Mouse (Mus musculus) myocyte (in vitro differentiated cells): ENCODE measurements around the gene Limch1. TPM values are rescaled to one million over a fixed set of nuclear protein-coding genes. Genes with fewer than 3 reads are reported as not detected.

Experiments
- H3K27me3 ChIP-seq: one replicate; pipeline ENCODE4 v1.6.1; 2011; ENCODE audit not compliant: control insufficient read depth, insufficient read depth, insufficient read length
- H3K36me3 ChIP-seq: one replicate; pipeline ENCODE4 v1.6.1; 2011; ENCODE audit not compliant: control insufficient read depth, insufficient read depth
- H3K4me2 ChIP-seq: one replicate; pipeline ENCODE4 v1.6.1; 2011; ENCODE audit warnings: low read depth, control low read depth
- H3K4me3 ChIP-seq: one replicate; pipeline ENCODE4 v1.5.1; 2011; ENCODE audit warnings: mild to moderate bottlenecking, control low read depth, moderate library complexity
- H3K79me2 ChIP-seq: one replicate; pipeline ENCODE4 v1.6.1; 2011; ENCODE audit not compliant: control insufficient read depth, insufficient read depth
- H3ac ChIP-seq: one replicate; pipeline ENCODE4 v1.6.1; 2011; ENCODE audit not compliant: control insufficient read depth, insufficient read length
- CEBPB ChIP-seq: IDR thresholded peaks from 2 replicates; pipeline ENCODE4 v1.6.1; 2011; ENCODE audit warnings: mild to moderate bottlenecking, moderate library complexity; ENCODE audit not compliant: poor library complexity, insufficient read depth, severe bottlenecking
- E2F4 ChIP-seq: IDR thresholded peaks from one replicate; pipeline ENCODE4 v1.6.1; 2011; ENCODE audit warnings: mild to moderate bottlenecking, control low read depth, moderate library complexity; ENCODE audit not compliant: insufficient read depth
- MAX ChIP-seq: IDR thresholded peaks from one replicate; pipeline ENCODE4 v1.6.1; 2011; ENCODE audit warnings: low read depth, mild to moderate bottlenecking, control low read depth
- MYOD1 ChIP-seq, 3 experiments: IDR thresholded peaks; one replicate each; pipeline ENCODE4 v1.6.1; 2011; ENCODE audit warnings: control low read depth in 2 of 3, low read depth in 2 of 3, mild to moderate bottlenecking in 2 of 3, moderate library complexity in 1 of 3; ENCODE audit not compliant: insufficient read length in 2 of 3, control insufficient read depth in 1 of 3
- MYOG ChIP-seq, 3 experiments: IDR thresholded peaks; one replicate each; pipeline ENCODE4 v1.6.1; 2011; ENCODE audit warnings: control low read depth in 2 of 3, low read depth in 2 of 3, mild to moderate bottlenecking in 2 of 3; ENCODE audit not compliant: insufficient read length in 2 of 3, control insufficient read depth in 1 of 3, insufficient read depth in 1 of 3
- POLR2A ChIP-seq: IDR thresholded peaks from one replicate; pipeline ENCODE4 v1.6.1; 2011; ENCODE audit warnings: low read depth, mild to moderate bottlenecking, control low read depth, moderate library complexity; ENCODE audit not compliant: insufficient read length
- POLR2AphosphoS2 ChIP-seq: IDR thresholded peaks from one replicate; pipeline ENCODE4 v1.6.1; 2011; ENCODE audit warnings: low read depth, control low read depth; ENCODE audit not compliant: insufficient read length
- REST ChIP-seq: IDR thresholded peaks from one replicate; pipeline ENCODE4 v1.6.1; 2011; ENCODE audit warnings: mild to moderate bottlenecking, control low read depth, moderate library complexity; ENCODE audit not compliant: insufficient read depth, insufficient read length
- SRF ChIP-seq: IDR thresholded peaks from one replicate; pipeline ENCODE4 v1.6.1; 2011; ENCODE audit warnings: low read depth; ENCODE audit not compliant: control insufficient read depth, insufficient read length
- TCF12 ChIP-seq: IDR thresholded peaks from one replicate; pipeline ENCODE4 v1.6.1; 2011; ENCODE audit warnings: mild to moderate bottlenecking, control low read depth; ENCODE audit not compliant: poor library complexity, insufficient read depth, severe bottlenecking
- TCF3 ChIP-seq: IDR thresholded peaks from one replicate; pipeline ENCODE4 v1.6.1; 2011; ENCODE audit warnings: low read depth, control low read depth; ENCODE audit not compliant: insufficient read length
- USF1 ChIP-seq: IDR thresholded peaks from one replicate; pipeline ENCODE4 v1.6.1; 2011; ENCODE audit warnings: low read depth, mild to moderate bottlenecking, control low read depth, moderate library complexity
- polyA plus RNA-seq: library from polyadenylated mRNA; unstranded; fragments of >200 nt; fragmentation: generic; extraction: Trizol; gene quantifications from one replicate; pipeline ENCODE4 v1.2.1, GENCODE M21; 2012; ENCODE audit warnings: missing spikeins

The Limch1 gene
- polyA plus RNA-seq, 1 experiment: 0.79 TPM

- no peaks in the 10 kb centered on the region for H3K79me2 ChIP-seq
- no peaks in the 10 kb centered on the region for H3K27me3 ChIP-seq
- TF ChIP-seq CEBPB: no peak
- no peak for TF ChIP-seq REST
- TF ChIP-seq MYOD1 (IDR thresholded peaks at IDR 0.05; ENCODE audit: control insufficient read depth in 1 of 3, insufficient read length in 2 of 3, low read depth in 2 of 3): no peak
- TF ChIP-seq MAX: no peak
- TF ChIP-seq USF1: no peak
- TF ChIP-seq POLR2A: no peak
- no peak for TF ChIP-seq TCF12
- TF ChIP-seq E2F4: no peak
- no peak for TF ChIP-seq POLR2AphosphoS2
- no peak for TF ChIP-seq SRF
- TF ChIP-seq MYOG (IDR thresholded peaks at IDR 0.05; ENCODE audit: control insufficient read depth in 1 of 3, insufficient read depth in 1 of 3, insufficient read length in 2 of 3, low read depth in 2 of 3): no peak
- TF ChIP-seq TCF3: no peak
- H3ac ChIP-seq: no peak overlapping the region
- no peak overlapping the region for H3K4me3 ChIP-seq
- no peak overlapping the region for H3K4me2 ChIP-seq
- H3K36me3 ChIP-seq: no peaks in the 10 kb centered on the region
Observed at GRCm38 (mm10) chr5:66781507-66781906, 35.9 kb downstream of the Limch1 start.

DNA sequence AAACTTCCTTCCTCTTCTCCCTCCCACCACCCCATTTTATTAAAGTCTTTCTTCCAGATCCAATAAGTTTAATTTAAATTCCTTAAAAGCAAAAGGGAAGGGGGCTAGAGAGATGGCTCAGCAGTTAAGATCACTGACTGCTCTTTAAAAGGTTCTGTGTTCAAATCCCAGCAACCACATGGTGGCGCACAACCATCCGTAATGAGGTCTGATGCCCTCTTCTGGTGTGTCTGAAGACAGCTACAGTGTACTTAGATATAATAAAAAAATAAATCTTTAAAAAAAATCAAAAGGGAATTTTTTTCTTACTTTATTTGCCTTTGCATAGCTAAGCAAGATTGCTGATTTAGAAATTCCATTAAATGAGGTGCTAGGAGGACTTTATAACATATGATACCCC, 37.2 kb downstream of the Limch1 start:
- Histone ChIP-seq H3K27me3 (no peaks in the 10 kb centered on the region), H3K36me3 (no peaks in the 10 kb centered on the region), H3ac (no peak overlapping the region), H3K4me2 (no peak overlapping the region), H3K4me3 (no peak overlapping the region), H3K79me2 (no peaks in the 10 kb centered on the region)
- TF ChIP-seq SRF (no peak), E2F4 (no peak), POLR2A (no peak), CEBPB (no peak), REST (no peak), TCF12 (no peak), MAX (no peak), TCF3 (no peak)

GRCm38 (mm10) chr5:66784624-66785361, 39.2 kb downstream of the Limch1 start:
- no peaks in the 10 kb centered on the region for H3K79me2 ChIP-seq
- TF ChIP-seq REST: no peak
- no peaks in the 10 kb centered on the region for H3K27me3 ChIP-seq
- H3K4me2 ChIP-seq: no peak overlapping the region
- no peaks in the 10 kb centered on the region for H3K36me3 ChIP-seq
- H3K4me3 ChIP-seq: no peak overlapping the region
- H3ac ChIP-seq: no peak overlapping the region

DNA sequence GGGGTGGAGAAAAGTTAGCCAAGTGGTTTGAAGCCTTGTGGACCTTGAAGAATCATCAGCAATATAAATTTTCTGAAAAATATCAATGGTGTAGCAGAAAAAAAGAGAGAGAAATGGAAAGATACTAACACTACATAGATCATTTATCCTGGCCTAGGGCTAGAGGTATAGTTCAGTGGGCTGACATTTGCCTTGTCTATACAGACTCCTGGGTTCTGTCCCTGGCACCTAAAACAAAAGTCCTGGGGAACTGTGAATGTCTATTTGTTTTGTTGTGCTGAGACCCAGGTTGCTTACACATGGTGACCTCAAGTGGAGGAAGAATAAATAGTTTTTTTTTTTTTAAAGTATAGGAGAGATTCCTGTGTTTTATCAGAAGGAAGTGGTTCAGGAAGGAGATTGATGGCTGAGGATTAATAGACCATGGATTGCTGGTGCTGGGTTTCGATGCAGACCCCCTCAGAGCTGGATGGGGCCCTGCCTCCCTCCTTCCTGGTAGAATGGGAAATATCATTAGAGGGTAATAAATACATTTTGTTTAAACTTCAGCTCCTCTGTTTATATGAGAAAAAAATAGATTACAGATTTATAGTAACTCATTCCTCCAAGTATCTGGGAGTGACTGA, 40.5 kb downstream of the Limch1 start:
- no peaks in the 10 kb centered on the region for H3K27me3 ChIP-seq
- no peak for TF ChIP-seq MYOD1 (IDR thresholded peaks at IDR 0.05; ENCODE audit: control insufficient read depth in 1 of 3, insufficient read length in 2 of 3, low read depth in 2 of 3)
- TF ChIP-seq MYOG (IDR thresholded peaks at IDR 0.05; ENCODE audit: control insufficient read depth in 1 of 3, insufficient read depth in 1 of 3, insufficient read length in 2 of 3, low read depth in 2 of 3): no peak
- TF ChIP-seq USF1: no peak
- no peak for TF ChIP-seq REST
- TF ChIP-seq POLR2AphosphoS2: no peak
- TF ChIP-seq TCF3: no peak
- H3K4me2 ChIP-seq: no peak overlapping the region
- H3K36me3 ChIP-seq: no peaks in the 10 kb centered on the region
- no peak overlapping the region for H3ac ChIP-seq
- no peak overlapping the region for H3K4me3 ChIP-seq
- H3K79me2 ChIP-seq: no peaks in the 10 kb centered on the region

DNA sequence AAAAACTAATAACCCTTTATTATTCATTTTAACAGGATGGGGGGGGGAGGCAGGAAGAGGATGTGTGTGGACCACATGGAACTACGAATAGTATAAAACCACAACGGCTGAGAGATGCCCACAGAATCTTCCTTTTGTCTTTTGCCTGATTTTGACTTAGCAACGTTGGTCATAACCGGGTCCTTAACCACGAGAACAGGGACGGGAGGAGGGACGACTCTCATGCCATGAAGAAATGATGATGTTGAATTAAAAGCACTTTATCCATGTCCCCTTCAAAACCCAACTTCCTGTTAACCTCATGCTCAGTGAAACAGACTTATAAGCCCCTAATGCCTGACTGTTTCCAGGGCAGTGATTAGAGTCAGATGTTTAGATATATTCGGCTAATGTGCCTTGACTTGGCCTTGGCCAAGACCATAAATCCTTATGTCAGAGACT, 41.0 kb downstream of the Limch1 start:
- no peaks in the 10 kb centered on the region for H3K79me2 ChIP-seq
- H3ac ChIP-seq: no peak overlapping the region
- no peaks in the 10 kb centered on the region for H3K36me3 ChIP-seq
- no peak overlapping the region for H3K4me3 ChIP-seq
- no peak for TF ChIP-seq USF1
- no peak for TF ChIP-seq SRF
- TF ChIP-seq MYOD1 (IDR thresholded peaks at IDR 0.05; ENCODE audit: control insufficient read depth in 1 of 3, insufficient read length in 2 of 3, low read depth in 2 of 3): no peak
- TF ChIP-seq REST: no peak
- no peak for TF ChIP-seq MAX
- no peak for TF ChIP-seq POLR2AphosphoS2
- TF ChIP-seq CEBPB: no peak
- TF ChIP-seq TCF12: no peak
- no peak for TF ChIP-seq POLR2A
- TF ChIP-seq E2F4: no peak
- TF ChIP-seq TCF3: no peak
- no peak for TF ChIP-seq MYOG (IDR thresholded peaks at IDR 0.05; ENCODE audit: control insufficient read depth in 1 of 3, insufficient read depth in 1 of 3, insufficient read length in 2 of 3, low read depth in 2 of 3)
- H3K4me2 ChIP-seq: no peak overlapping the region
- no peaks in the 10 kb centered on the region for H3K27me3 ChIP-seq
